Mouse (Mus musculus): ENCODE results near the gene Gstm4. TPM values are rescaled to one million over a fixed set of nuclear protein-coding genes. Genes with fewer than 3 reads are reported as not detected.

Gstm4 gene
- 22.2 and 23.1 TPM in 2 replicates for polyA plus RNA-seq (2015; fragmentation: Nextera tagmentation; extraction: Ambion mirVana)

DNA sequence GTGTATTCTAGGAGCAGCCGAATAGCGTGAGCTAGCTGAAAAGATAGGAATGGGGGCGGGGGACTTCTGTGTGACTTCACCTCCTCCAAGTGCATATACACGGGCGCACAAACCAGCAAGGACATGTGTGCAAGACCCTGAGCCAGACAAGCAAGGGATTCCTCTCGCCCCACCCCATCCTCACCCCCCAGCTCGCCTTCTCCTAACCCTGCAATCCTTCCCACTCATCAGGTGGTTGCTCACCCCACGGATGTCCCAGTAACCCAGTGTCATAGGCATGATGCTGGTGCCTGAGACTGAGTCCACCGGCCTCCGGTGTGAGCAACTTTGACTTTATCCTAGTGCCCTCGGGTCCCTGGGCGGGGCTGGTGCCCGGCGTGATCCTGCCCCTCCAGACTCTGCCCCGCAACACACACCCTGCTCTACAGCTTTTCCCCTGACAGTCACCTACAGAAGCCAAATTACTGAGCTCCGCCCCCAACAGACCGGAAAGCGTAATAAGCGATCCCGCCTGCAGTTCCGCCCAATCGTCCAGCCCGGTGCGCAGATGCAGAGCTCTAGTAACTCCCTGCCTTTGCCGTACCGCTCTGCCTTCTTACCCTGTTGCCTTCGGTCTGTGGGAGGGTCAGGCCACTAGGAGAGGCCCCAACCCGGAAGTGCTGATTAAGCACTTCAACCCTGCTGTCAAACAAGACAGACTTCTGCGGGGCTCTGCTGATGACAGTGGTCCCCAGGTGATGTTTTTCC, at the start of gene Gstm4:
Gstm4 (minus strand) TSS at position 501 of the 747 bp plus-strand sequence.
- Histone ChIP-seq H3K36me3 (ENCODE audit: control insufficient read depth, insufficient read depth, low read length) (no peaks in the 10 kb centered on the region), H3K27ac (ENCODE audit: low read length) (peak within 1 kb of the TSS; percentile 40; the same call in 1 of the 2 replicates), H3K9ac (ENCODE audit: low read depth, low read length) (peak within 1 kb of the TSS; percentile 64), H3K9me3 (replicated peaks; ENCODE audit: control insufficient read depth, low read length, poor library complexity, severe bottlenecking) (no peaks in the 10 kb centered on the region), H3K4me3 (ENCODE audit: low read depth, low read length) (peak within 1 kb of the TSS; percentile 42), H3K4me1 (ENCODE audit: control insufficient read depth, insufficient read depth, low read length) (peaks cover 5% of the 10 kb centered on the region; the same call in 1 of the 2 replicates), H3K27me3 (ENCODE audit: control insufficient read depth, insufficient read depth, low read depth, low read length) (no peaks in the 10 kb centered on the region), H3K4me2 (ENCODE audit: low read length) (peak within 1 kb of the TSS; percentile 60)
- ATAC-seq, result peak; percentile 92
- 8% methylated on average over 29 of the region's 29 CpGs for WGBS

DNA sequence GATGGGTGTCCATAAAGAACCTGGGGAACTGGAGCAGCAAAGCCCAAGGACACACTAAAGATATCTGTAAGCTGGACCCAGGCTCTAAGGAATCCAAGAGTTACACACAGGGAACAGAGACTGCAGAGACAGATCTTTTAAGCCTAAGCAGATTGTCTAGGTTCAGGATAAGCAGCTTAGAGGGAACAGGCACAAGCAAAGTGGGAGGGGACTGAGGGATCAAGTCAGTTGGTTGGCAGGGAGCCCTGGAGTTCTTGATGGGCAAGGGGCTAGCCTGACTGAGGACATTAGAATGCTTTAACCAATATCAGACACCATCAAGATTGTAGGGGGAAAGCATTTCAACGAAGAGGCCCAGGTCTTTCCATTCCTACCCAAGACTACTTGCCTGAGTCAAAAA, 49.5 kb upstream of the Gstm4 start:
- Histone ChIP-seq H3K36me3 (ENCODE audit: control insufficient read depth, insufficient read depth, low read length) (no peaks in the 10 kb centered on the region), H3K9ac (ENCODE audit: low read depth, low read length) (no peak overlapping the region), H3K4me1 (ENCODE audit: control insufficient read depth, insufficient read depth, low read length) (no peaks in the 10 kb centered on the region), H3K4me3 (ENCODE audit: low read depth, low read length) (no peak overlapping the region), H3K27me3 (ENCODE audit: control insufficient read depth, insufficient read depth, low read depth, low read length) (no peaks in the 10 kb centered on the region), H3K9me3 (replicated peaks; ENCODE audit: control insufficient read depth, low read length, poor library complexity, severe bottlenecking) (no peaks in the 10 kb centered on the region), H3K4me2 (ENCODE audit: low read length) (no peak overlapping the region), H3K27ac (ENCODE audit: low read length) (no peak overlapping the region)
- WGBS, result 55% methylated on average over 1 of the region's 1 CpGs
- ATAC-seq, result no peak

DNA sequence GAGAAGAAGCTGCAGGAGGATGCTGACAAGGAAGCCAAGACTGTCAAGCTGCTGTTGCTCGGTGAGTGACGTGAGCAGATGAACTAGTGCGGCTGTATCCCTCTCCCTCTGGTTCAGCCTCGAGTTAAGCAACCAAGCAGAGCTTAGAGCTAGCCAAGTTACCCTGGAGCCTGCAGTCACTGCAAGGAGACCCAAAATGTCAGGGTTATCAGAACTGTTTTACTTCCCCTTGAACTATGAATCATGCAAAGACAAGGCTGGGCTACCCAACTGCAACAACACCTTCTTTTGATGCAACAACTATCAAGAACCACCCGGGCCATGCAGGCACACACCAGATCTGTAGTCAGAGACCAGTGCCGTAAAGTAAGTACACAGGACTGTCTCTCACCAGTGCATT, 48.6 kb upstream of the Gstm4 start:
- Histone ChIP-seq H3K27me3 (ENCODE audit: control insufficient read depth, insufficient read depth, low read depth, low read length) (no peaks in the 10 kb centered on the region), H3K4me2 (ENCODE audit: low read length) (no peak overlapping the region), H3K9ac (ENCODE audit: low read depth, low read length) (no peak overlapping the region), H3K27ac (ENCODE audit: low read length) (no peak overlapping the region), H3K4me3 (ENCODE audit: low read depth, low read length) (no peak overlapping the region), H3K9me3 (replicated peaks; ENCODE audit: control insufficient read depth, low read length, poor library complexity, severe bottlenecking) (no peaks in the 10 kb centered on the region), H3K4me1 (ENCODE audit: control insufficient read depth, insufficient read depth, low read length) (no peaks in the 10 kb centered on the region), H3K36me3 (ENCODE audit: control insufficient read depth, insufficient read depth, low read length) (no peaks in the 10 kb centered on the region)
- 54% methylated on average over 6 of the region's 6 CpGs for WGBS
- ATAC-seq, result no peak

DNA sequence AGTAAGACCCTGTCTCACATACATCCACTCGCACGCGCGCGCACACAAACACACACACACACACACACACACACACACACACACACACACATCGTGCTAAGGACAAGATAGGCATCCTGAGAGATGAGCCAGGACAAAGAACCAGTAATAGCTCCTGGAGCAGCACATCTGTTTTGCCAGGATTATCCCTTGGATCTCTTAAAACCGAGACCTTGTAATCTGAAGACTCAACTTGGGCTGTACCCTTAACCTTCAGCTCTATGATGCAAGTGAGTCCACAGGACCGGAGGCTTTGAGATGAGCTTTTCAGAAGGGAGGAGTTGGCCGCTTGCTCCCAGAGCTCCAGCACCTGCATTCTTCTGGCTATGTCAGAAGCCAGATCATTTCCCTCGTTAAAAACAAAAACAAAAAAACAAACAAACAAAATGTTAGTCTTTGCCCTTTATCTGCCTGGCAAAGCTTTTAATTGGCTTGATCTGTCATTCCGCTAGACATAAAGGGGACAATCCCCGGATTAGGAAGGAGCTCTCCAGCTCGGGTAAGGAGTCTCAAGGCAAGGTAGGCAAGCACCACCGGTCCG, 47.9 kb upstream of the Gstm4 start, which contains the start of gene Gnat2:
Gnat2 (plus strand) TSS at position 254 of the 580 bp plus-strand sequence.
- 53% methylated on average over 15 of the region's 15 CpGs for WGBS

DNA sequence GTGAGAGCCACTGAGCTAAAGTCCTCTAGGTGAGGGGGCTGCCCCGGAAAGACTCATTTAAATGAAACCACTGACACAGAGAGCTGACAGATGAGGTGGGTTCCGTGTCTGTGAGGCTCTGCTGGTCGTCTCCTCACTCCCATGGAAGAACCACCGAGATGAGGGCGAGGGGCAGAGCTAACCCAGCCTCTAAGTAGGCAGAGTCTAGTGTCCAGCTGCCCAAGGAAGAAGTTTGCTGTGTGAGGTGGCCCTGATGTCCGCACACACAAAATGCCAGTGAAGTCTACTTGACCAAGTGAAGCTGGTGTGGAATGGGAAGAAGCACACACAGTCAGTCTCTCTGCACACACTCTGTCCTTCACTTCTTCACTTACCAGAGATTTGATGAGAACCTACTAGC, 47.3 kb upstream of the Gstm4 start:
- no peak overlapping the region for H3K27ac ChIP-seq (ENCODE audit: low read length)
- no peaks in the 10 kb centered on the region for H3K9me3 ChIP-seq (replicated peaks; ENCODE audit: control insufficient read depth, low read length, poor library complexity, severe bottlenecking)
- H3K27me3 ChIP-seq (ENCODE audit: control insufficient read depth, insufficient read depth, low read depth, low read length), result no peaks in the 10 kb centered on the region
- WGBS, result 75% methylated on average over 6 of the region's 6 CpGs
- no peaks in the 10 kb centered on the region for H3K36me3 ChIP-seq (ENCODE audit: control insufficient read depth, insufficient read depth, low read length)
- no peak overlapping the region for H3K4me3 ChIP-seq (ENCODE audit: low read depth, low read length)
- no peak overlapping the region for H3K4me2 ChIP-seq (ENCODE audit: low read length)
- H3K9ac ChIP-seq (ENCODE audit: low read depth, low read length), result no peak overlapping the region
- no peak for ATAC-seq
- no peaks in the 10 kb centered on the region for H3K4me1 ChIP-seq (ENCODE audit: control insufficient read depth, insufficient read depth, low read length)

More for the DNA sequence above, 47.9 kb upstream of the Gstm4 start, which contains the start of gene Gnat2:
- Histone ChIP-seq H3K9ac (ENCODE audit: low read depth, low read length) (no peak within 1 kb of the TSS), H3K4me2 (ENCODE audit: low read length) (no peak within 1 kb of the TSS), H3K27ac (ENCODE audit: low read length) (no peak within 1 kb of the TSS), H3K4me3 (ENCODE audit: low read depth, low read length) (no peak within 1 kb of the TSS), H3K4me1 (ENCODE audit: control insufficient read depth, insufficient read depth, low read length) (no peaks in the 10 kb centered on the region), H3K27me3 (ENCODE audit: control insufficient read depth, insufficient read depth, low read depth, low read length) (no peaks in the 10 kb centered on the region), H3K36me3 (ENCODE audit: control insufficient read depth, insufficient read depth, low read length) (no peaks in the 10 kb centered on the region), H3K9me3 (replicated peaks; ENCODE audit: control insufficient read depth, low read length, poor library complexity, severe bottlenecking) (no peaks in the 10 kb centered on the region)
- no peak for ATAC-seq

DNA sequence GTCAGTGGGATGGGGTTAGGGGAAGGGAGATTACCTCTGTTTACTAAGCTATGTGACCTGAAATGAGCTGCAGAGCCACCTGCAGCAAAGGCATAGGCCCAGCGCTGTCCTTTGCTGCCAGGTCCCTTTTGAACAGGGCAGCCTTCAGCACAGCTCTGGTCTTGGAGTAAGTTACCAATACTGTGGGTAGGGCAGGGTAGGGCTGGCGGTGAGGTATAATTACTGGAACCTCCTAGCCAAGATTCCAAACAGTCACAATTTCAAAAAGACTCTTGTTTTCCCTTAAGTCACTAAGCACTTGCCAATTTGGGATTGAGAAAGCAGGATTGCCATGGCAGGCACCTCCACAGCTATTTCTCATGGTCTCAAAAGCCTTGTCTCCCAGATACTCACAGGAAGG, 45.9 kb upstream of the Gstm4 start:
- WGBS, result 82% methylated on average over 2 of the region's 2 CpGs
- Histone ChIP-seq H3K27me3 (ENCODE audit: control insufficient read depth, insufficient read depth, low read depth, low read length) (no peaks in the 10 kb centered on the region), H3K27ac (ENCODE audit: low read length) (no peak overlapping the region), H3K36me3 (ENCODE audit: control insufficient read depth, insufficient read depth, low read length) (no peaks in the 10 kb centered on the region), H3K9ac (ENCODE audit: low read depth, low read length) (no peak overlapping the region), H3K4me2 (ENCODE audit: low read length) (no peak overlapping the region), H3K9me3 (replicated peaks; ENCODE audit: control insufficient read depth, low read length, poor library complexity, severe bottlenecking) (no peaks in the 10 kb centered on the region), H3K4me3 (ENCODE audit: low read depth, low read length) (no peak overlapping the region), H3K4me1 (ENCODE audit: control insufficient read depth, insufficient read depth, low read length) (peaks cover 2% of the 10 kb centered on the region; the same call in 1 of the 2 replicates)
- no peak for ATAC-seq

DNA sequence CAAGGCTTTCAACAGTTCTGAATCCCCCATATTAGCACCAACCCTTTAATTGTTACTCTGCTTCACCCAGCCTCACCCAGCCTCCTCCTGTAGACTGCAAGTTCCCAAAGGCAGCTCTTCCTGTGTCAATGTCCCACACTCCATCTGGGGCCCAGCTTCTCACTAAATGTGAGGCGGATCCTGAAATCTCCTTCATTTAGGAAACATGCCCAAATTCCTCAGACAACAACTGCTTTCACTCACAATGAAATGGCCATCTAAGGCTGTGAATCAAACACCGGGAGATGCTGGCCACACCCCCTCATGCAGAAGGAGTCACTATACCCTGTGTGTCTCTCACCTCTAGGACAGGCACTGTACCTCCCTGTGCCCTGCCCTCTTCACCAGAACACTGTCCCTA, 45.2 kb upstream of the Gstm4 start:
- ATAC-seq, result no peak
- H3K36me3 ChIP-seq (ENCODE audit: control insufficient read depth, insufficient read depth, low read length), result no peaks in the 10 kb centered on the region
- 48% methylated on average over 2 of the region's 2 CpGs for WGBS

DNA sequence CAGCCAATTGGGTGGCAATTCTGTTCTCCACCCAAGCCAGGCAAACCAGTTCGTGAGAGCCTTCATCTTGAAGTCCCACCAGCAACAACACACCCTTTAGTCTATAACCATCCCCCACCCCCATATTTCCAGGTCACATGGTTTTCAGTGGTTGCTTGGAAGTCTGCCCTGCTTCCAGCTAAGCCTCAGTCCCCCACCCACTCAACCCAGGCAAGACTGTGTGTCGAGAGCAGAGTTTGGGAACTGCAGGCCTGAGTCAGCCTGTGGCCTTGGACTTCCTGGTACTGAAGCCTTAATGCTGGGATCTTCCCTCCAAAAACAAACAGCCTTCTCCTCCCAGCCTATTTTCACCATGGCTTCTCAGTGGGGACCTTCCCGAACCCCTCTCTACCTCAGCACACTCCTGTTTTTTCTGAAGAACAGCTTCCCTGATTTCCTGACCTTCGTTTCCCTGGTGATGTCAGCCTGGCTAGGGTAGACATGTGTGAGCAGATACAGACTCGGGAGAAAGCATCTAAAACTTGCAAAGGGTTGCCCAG, 44.2 kb upstream of the Gstm4 start:
- Histone ChIP-seq H3K9ac (ENCODE audit: low read depth, low read length) (no peak overlapping the region), H3K27ac (ENCODE audit: low read length) (no peak overlapping the region), H3K36me3 (ENCODE audit: control insufficient read depth, insufficient read depth, low read length) (no peaks in the 10 kb centered on the region), H3K4me3 (ENCODE audit: low read depth, low read length) (no peak overlapping the region), H3K4me1 (ENCODE audit: control insufficient read depth, insufficient read depth, low read length) (peaks cover 12% of the 10 kb centered on the region), H3K9me3 (replicated peaks; ENCODE audit: control insufficient read depth, low read length, poor library complexity, severe bottlenecking) (no peaks in the 10 kb centered on the region), H3K27me3 (ENCODE audit: control insufficient read depth, insufficient read depth, low read depth, low read length) (no peaks in the 10 kb centered on the region), H3K4me2 (ENCODE audit: low read length) (no peak overlapping the region)
- ATAC-seq, result no peak
- 43% methylated on average over 5 of the region's 5 CpGs for WGBS

More for the DNA sequence above, 45.2 kb upstream of the Gstm4 start:
- Histone ChIP-seq H3K27ac (ENCODE audit: low read length) (no peak overlapping the region), H3K4me3 (ENCODE audit: low read depth, low read length) (no peak overlapping the region), H3K4me2 (ENCODE audit: low read length) (no peak overlapping the region), H3K9me3 (replicated peaks; ENCODE audit: control insufficient read depth, low read length, poor library complexity, severe bottlenecking) (no peaks in the 10 kb centered on the region), H3K9ac (ENCODE audit: low read depth, low read length) (no peak overlapping the region), H3K4me1 (ENCODE audit: control insufficient read depth, insufficient read depth, low read length) (peaks cover 4% of the 10 kb centered on the region; the same call in 1 of the 2 replicates), H3K27me3 (ENCODE audit: control insufficient read depth, insufficient read depth, low read depth, low read length) (no peaks in the 10 kb centered on the region)

DNA sequence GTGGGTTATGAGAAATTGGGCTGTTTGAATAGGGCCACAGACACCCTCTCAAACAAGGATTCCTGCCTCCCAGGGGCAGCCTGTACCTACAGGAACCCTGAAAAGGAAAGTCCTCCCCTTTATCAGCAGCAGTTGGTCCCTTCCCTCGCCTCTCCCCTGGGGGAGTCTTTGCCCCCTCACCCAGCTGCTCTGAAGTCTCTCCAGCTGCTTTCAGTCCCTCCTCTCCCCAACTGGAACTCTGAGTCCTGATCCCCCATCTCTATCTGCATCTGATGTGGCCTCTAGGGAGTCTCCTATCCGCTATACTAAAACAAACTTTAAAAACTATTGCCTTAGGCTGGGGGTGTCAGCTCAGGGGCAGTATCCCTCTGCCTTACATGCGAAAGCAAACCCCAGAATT, 42.6 kb upstream of the Gstm4 start:
- no peak for ATAC-seq
- 90% methylated on average over 3 of the region's 3 CpGs for WGBS

More for the DNA sequence above, 42.6 kb upstream of the Gstm4 start:
- Histone ChIP-seq H3K27ac (ENCODE audit: low read length) (no peak overlapping the region), H3K9ac (ENCODE audit: low read depth, low read length) (no peak overlapping the region), H3K4me3 (ENCODE audit: low read depth, low read length) (no peak overlapping the region), H3K27me3 (ENCODE audit: control insufficient read depth, insufficient read depth, low read depth, low read length) (no peaks in the 10 kb centered on the region), H3K36me3 (ENCODE audit: control insufficient read depth, insufficient read depth, low read length) (no peaks in the 10 kb centered on the region), H3K9me3 (replicated peaks; ENCODE audit: control insufficient read depth, low read length, poor library complexity, severe bottlenecking) (no peaks in the 10 kb centered on the region), H3K4me1 (ENCODE audit: control insufficient read depth, insufficient read depth, low read length) (peaks cover 26% of the 10 kb centered on the region), H3K4me2 (ENCODE audit: low read length) (no peak overlapping the region)
